ENCODE assay signal across 9 mouse cellular contexts in the genomic region with DNA sequence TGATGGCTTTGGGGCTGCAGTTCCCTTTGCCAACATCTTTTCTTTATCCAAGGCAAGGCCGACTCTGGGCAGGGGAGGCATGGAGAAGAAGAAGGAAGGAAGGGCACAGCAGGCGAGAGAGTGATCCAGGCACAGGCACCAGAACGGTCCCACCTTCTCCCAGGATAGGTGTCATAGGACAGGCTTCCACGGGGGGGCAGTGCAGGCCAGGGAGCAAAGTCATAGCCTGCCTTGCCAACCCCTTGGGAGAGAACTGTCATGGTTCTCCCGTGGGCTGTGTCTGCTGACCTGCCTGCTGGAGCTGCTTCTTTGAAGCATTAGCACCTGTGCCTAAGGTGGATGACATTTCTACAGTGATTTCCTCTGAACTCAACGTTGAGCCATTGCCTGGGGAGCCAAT. TPM values are rescaled to one million over a fixed set of nuclear protein-coding genes. Genes with fewer than 3 reads are reported as not detected.
DNase-seq lines count a peak whose midpoint lies in the region; ATAC-seq lines count a peak whose summit lies in the region.
"Had no signal": no experiment of that assay in that cellular context is flagged by ENCODE, and none has a peak within 500 bp of the region (broad histone marks: within the 10 kb centered on the region; RNA-seq: fewer than 3 reads in every experiment).

No protein-coding gene starts in this region.

- no peaks in the 10 kb centered on the region for H3K9me3 ChIP-seq in limb, embryonic 10.5 days (replicated peaks)

- H3K4me1 ChIP-seq in limb, embryonic 10.5 days: no peaks in the 10 kb centered on the region

- DNase-seq in B cell, adult 2 months: peak; percentile 37 to 38
- DNase-seq in adrenal gland, postnatal 10 days: peak; percentile 91
- peak; percentile 68 for DNase-seq in embryo, embryonic 11 days
- DNase-seq in kidney, adult 11 months: peak; percentile 59
- peak; percentile 79 for DNase-seq in limb, embryonic 10.5 days (ENCODE audit: low spot score)
- DNase-seq in ovary, postnatal 10 days (ENCODE audit: low spot score): peak; percentile 59
- DNase-seq in thymus, postnatal 4 days: peak; percentile 81

- H3K27ac ChIP-seq in limb, embryonic 10.5 days: no peak overlapping the region

- 47% methylated on average over 6 of the region's 6 CpGs for WGBS in limb, embryonic 10.5 days

- no peak overlapping the region for H3K4me3 ChIP-seq in limb, embryonic 10.5 days
- H3K4me3 ChIP-seq: erythroblast, embryonic 14.5 days had no signal

- H3K27me3 ChIP-seq in limb, embryonic 10.5 days (ENCODE audit: low read depth, poor library complexity, severe bottlenecking): no peaks in the 10 kb centered on the region

- H3K36me3 ChIP-seq in limb, embryonic 10.5 days: peaks cover 58% of the 10 kb centered on the region

- peak; percentile 84 for ATAC-seq in granulocyte monocyte progenitor cell, adult 5-6 weeks (replicated peaks; ENCODE audit: poor library complexity, severe bottlenecking)

RNA-seq across cellular contexts. Expression of gene Vac14, which starts 27.7 kb away (rescaled TPM):
- 10 to 100 TPM; 20.7 to 28.0 TPM for total RNA-seq in adrenal gland, postnatal 10 days (2021)
- 50.5 and 58.3 TPM in 2 replicates for total RNA-seq in granulocyte monocyte progenitor cell, adult 5-6 weeks (2014; fragmentation: Nextera tagmentation)
- total RNA-seq in granulocyte monocyte progenitor cell, adult 5-6 weeks (2017): 25.2 and 37.3 TPM in 2 replicates
- polyA plus RNA-seq in limb, embryonic 10.5 days (2016; fragmentation: Nextera tagmentation; extraction: Ambion mirVana): 30.8 and 32.3 TPM in 2 replicates

Comparison
In these comparisons a context has a peak if more than half of its experiments do, and no peak if none do; other contexts are left out.
1. DNase-seq: peak in every context shown above with its lines; median percentile 91 in adrenal gland, postnatal 10 days; 81 in thymus, postnatal 4 days; 79 in limb, embryonic 10.5 days; 68 in embryo, embryonic 11 days; 59 in kidney, adult 11 months; 59 in ovary, postnatal 10 days; 38 in B cell, adult 2 months.